Mouse (Mus musculus) frontal cortex, adult 2 months (tissue): Measurements from ENCODE around the gene Itfg2. TPM values are rescaled to one million over a fixed set of nuclear protein-coding genes. Genes with fewer than 3 reads are reported as not detected.

ENCODE experiments used
- DNase-seq, 2 experiments: peaks; one replicate each; pipeline ENCODE4 v3.0.0; 2022; ENCODE audit warnings: low spot score in 1 of 2; ENCODE audit errors: extremely low spot score in 1 of 2
- polyA plus RNA-seq: library from polyadenylated mRNA; depleted of rRNA; stranded (reverse); fragments of >200 nt; gene quantifications from 2 replicates; pipeline ENCODE4 v1.2.3, GENCODE M21; 2012; rRNA removed

The Itfg2 gene
- 27.4 and 28.2 TPM in 2 replicates for polyA plus RNA-seq

GRCm38 (mm10) chr6:128424269-128425019, at the start of gene Itfg2:
Gene Itfg2, minus strand, starts transcription at chr6:128424931.
- DNase-seq = peak; percentile 93 to 98

- DNase-seq = no peak
These were observed 49.4 kb upstream of the Itfg2 start for GRCm38 (mm10) chr6:128474112-128474511.

GRCm38 (mm10) chr6:128469451-128469850, 44.7 kb upstream of the Itfg2 start:
- DNase-seq = no peak

GRCm38 (mm10) chr6:128467298-128467697, 42.6 kb upstream of the Itfg2 start:
- DNase-seq = no peak

GRCm38 (mm10) chr6:128466563-128466962, 41.8 kb upstream of the Itfg2 start:
- no peak for DNase-seq

- DNase-seq = no peak
These were observed 41.3 kb upstream of the Itfg2 start for GRCm38 (mm10) chr6:128466043-128466442.

GRCm38 (mm10) chr6:128464996-128465395, 40.3 kb upstream of the Itfg2 start:
- no peak for DNase-seq

GRCm38 (mm10) chr6:128461606-128462005, 36.9 kb upstream of the Itfg2 start:
- no peak for DNase-seq

GRCm38 (mm10) chr6:128460729-128461503, 36.2 kb upstream of the Itfg2 start:
- DNase-seq = no peak

GRCm38 (mm10) chr6:128460321-128460720, 35.6 kb upstream of the Itfg2 start:
- DNase-seq = no peak

GRCm38 (mm10) chr6:128457186-128457585, 32.5 kb upstream of the Itfg2 start:
- DNase-seq = no peak

- DNase-seq = peak in 1 of 2 experiments; percentile 37
These were observed 31.3 kb upstream of the Itfg2 start for GRCm38 (mm10) chr6:128455835-128456605.

GRCm38 (mm10) chr6:128447063-128447462, 22.3 kb upstream of the Itfg2 start:
- no peak for DNase-seq

- DNase-seq = peak in 1 of 2 experiments; percentile 74
These were observed 21.2 kb upstream of the Itfg2 start for GRCm38 (mm10) chr6:128445761-128446535.

- no peak for DNase-seq
These were observed 15.5 kb upstream of the Itfg2 start for GRCm38 (mm10) chr6:128440238-128440637.

GRCm38 (mm10) chr6:128438871-128439341, 14.2 kb upstream of the Itfg2 start:
- DNase-seq = no peak

GRCm38 (mm10) chr6:128438317-128438870, 13.7 kb upstream of the Itfg2 start, which contains the start of gene Fkbp4:
Gene Fkbp4, minus strand, starts transcription at chr6:128438677.
- DNase-seq = peak; percentile 73 to 92

GRCm38 (mm10) chr6:128437731-128438316, 13.1 kb upstream of the Itfg2 start:
- DNase-seq = peak in 1 of 2 experiments; percentile 53

- peak in 1 of 2 experiments; percentile 27 for DNase-seq
These were observed 12.6 kb upstream of the Itfg2 start for GRCm38 (mm10) chr6:128437288-128437687.
